Mouse (Mus musculus): ENCODE data around the gene Apoa2.
"Not testable (repeated sequence)": the region's sequence is repeated elsewhere in the genome, so short reads cannot be mapped to it uniquely, and the experiment has no call there.

Gene Apoa2

DNA sequence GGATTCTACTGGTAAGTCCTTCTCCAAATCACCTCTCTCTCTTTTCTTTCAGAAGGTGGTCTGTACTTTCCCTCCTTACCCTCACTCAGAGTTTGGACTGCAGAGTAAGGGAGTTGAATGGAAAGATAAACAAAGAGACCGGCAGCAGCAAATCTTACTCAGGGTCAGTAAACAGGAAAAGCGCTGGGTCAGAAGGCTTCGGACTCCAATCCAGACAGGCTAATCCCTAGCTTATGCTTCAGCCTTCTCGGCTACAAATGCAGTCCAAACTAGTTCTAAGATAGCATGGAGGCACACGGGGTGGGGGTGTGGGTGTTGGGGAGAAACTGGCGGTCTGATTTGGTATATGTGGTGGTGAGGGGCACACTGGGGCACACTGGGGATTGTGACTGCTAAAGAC, 12.6 kb downstream of the Apoa2 start:
- no peak for DNase-seq

DNA sequence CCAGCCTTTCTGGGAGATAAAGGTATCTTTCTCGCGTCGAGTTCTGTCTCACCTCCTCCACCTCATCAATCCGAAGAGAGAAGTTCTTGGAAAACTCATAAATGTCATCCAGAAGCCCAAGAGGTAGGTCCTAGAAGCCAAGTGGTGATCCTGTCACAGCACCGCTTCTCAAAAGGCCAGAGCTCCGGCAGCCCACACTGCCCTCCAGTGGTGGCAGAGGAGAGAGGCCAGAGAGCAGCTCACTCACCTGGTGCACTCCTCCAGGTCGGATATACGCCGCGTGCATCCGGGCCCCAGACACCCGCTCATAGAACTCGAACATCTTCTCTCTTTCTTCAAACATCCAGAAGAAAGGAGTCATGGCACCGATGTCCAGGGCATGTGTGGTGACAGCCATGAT, 13.6 kb downstream of the Apoa2 start:
- DNase-seq, result peak; percentile 72

DNA sequence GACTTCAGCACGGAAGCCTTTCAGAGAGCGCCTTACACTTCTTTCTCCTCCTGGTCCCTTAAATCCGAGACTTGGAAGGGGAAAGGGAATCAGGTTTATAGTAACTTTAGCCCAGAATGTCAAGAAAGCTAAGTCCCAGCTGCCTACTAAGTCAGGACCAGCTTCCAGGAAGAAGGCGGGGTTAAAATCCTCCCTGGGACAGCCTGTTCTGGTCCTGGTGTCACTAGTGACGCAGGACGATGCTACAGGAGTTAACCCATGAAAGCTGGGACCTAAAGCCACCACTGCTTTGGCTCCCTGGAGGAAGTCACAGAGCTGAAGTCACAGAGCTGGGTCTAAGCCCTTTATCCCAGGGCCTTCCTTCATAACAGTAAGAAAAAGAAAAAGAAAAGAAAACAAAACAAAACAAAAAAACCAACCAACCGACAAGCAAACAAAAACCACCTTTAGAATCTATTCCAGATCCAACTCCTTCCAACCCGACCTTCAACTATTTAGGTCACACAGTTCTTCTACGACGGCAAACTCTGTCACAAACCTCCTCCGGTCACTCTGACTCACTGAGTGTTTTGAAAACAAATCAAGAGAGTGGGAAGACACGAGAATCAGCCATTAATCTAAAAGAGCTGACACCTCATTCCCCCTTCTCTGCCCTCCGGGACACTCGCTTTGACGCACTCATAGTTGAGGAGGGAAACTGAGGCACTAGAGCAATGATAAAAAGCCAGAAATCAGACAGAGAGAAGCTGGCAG, 15.3 kb downstream of the Apoa2 start:
- peak; percentile 69 for DNase-seq

DNA sequence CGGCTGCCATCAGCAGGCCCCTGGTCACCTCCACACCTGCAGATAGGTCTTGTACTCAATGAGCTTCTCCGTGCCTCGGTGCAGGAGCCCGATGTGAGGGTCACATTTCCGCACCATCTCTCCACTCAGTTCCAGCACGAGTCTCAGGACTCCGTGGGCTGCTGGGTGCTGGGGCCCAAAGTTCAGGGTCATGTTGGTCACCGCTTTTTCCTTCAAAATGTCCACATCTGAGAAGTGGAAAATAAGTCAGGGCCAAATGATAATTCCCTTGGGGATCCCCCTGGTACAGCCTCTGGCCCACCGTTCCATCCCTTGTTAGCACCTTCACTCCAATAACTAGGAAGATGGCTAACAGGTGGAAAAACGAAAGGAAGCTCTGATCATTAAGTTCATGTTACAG, 16.1 kb downstream of the Apoa2 start:
- DNase-seq, result no peak

DNA sequence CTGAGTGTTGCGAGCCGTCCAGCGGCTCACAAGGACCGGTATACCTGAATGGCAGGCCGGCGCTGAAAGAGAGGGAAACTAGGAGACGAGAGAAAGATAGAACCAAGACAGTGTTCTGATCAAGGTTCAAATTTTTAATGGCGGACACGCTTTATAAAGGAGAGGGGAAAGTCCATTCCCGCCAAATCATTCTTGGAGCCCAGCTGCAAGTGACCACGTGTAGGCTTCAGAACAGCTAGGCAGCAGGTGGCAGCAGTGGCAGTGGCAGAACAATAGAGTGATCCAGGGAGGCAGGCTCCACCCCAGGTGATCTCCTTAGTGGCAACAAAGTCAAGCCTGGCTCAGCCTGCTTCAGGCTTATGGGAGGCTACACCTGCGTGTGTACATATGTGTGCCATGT, 17.1 kb downstream of the Apoa2 start:
- DNase-seq, result not testable (repeated sequence)

DNA sequence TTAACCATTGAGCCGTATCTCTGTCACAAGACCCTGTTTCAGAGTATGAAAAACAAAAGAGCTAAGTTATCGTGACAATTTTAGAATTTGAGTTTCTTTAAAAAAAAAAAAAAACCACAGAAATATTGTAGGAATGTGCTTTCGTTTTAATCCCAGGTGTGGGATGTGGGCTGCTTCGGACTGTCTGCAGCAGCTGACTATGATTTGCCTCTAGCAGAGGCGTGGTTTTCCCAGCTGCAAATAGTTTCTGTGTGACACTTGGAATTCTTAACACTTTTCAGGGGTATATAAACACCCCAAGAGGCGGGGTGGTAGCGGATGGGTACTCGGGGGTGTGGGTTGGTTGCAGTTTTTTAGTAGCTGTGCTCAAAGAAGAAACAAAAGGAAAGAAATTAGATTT, 20.5 kb downstream of the Apoa2 start:
- DNase-seq, result no peak

DNA sequence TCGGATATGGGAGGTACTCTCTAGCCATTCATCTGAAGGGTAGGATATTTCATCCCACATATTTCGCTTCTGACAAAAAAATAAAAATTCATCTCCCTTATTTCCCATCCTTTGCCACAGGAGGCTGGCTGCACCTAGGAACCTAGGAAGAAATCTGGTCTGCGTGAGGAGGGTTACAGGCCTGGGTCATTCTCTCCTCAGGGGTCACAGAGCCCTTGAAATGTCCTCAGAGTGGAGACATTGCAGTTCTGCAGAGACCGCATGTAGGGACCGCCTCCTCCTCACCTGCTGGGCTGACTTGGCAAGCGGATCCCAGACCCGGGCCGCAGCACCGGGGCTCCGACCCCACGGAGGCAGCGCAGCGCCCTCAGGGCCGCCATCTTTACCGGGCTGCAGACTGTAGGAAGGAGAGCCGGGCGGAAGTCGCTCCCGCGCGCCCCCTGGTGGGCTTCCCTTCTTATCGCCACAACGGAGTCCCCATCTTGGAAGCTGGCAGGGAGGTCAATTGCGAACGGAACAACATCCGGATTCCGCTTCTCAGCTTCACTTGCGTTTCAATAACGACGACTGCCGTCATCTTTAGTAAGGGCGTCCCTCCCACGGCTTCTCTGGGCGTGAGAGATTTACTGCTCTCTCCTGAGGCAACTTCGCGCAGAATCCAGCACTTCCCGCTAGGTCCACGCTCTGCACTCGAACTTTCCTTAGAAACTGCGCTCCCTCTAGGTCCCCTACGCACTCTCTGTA, 22.0 kb downstream of the Apoa2 start:
- peak; percentile 98 for DNase-seq

DNA sequence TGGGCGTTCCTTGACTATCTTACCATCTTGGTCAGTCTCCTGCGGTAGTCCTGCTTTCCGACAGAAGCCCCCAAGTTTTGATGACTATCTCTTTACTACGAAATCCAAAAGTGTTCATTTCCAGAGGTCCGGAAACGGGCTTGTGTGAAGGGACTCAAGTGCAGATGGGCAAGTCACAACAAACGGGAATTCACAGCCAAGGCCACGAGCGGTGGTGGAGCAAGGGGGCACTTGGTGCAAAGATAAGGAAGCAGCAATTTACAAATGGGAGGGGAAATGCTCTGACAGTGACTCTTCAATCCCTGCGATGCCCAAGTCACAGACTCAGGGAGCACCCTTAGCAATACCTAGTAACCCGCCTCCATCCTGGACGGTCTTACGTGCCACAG, 22.6 kb downstream of the Apoa2 start:
- DNase-seq, result no peak

DNA sequence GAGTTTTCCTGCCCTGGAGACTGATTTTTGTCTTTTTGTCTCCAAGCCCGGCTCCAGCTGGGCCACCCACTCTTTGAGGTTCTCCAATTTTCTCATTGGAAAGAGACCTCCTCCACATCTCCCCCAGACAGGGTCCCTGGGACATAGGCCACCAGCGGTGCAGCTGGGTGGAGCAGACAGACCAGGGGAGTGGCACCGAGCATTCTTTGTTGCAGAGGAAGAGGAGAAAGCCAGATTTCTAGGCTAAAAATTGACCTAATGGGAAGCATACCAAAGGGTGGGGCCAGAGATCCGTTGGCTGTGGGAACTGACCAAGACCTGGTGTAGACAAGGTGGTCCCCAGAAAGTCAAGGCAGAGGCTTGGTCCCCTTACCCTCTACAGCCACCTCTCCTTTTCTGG, 23.1 kb downstream of the Apoa2 start:
- no peak for DNase-seq

DNA sequence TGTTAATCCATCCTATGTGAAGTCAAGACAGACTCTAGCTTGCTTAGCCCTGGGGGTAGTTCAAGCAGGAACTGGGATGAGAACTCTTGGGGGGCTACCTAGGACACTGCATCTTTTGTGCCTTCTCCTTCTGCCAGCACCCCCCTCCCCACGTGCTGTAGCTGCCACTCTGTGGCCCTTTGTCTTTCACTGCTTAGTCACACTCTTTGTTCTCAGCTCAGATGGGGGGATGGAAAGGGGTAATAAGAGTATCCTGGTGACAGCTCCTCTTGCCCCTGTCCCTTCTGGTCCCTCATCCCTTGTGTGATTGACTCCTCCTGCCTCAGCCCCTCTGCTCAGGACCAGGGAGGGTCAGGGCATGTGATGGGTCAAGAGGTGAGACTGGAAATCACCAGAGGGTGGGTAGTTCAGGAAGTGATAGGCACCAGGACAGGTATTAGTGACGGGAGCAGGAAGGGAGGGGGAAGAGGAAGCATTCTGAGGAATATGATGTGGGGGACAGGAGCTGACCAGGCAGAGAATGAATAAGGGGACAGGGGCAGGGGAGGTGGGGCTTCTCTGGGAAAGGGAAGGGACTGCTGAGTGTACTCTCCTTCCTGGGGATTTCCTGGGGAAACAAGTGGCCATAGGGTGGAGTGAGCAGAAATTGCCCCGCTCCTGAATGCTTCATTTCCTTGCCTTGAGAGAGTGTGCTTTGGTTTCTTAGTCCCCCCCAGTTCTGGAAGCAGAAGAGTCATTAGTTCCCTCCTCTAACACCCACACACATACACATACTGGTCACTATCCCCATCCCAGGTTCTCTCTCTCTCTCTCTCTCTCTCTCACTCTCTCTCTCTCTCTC, 23.8 kb downstream of the Apoa2 start:
- DNase-seq, result no peak

DNA sequence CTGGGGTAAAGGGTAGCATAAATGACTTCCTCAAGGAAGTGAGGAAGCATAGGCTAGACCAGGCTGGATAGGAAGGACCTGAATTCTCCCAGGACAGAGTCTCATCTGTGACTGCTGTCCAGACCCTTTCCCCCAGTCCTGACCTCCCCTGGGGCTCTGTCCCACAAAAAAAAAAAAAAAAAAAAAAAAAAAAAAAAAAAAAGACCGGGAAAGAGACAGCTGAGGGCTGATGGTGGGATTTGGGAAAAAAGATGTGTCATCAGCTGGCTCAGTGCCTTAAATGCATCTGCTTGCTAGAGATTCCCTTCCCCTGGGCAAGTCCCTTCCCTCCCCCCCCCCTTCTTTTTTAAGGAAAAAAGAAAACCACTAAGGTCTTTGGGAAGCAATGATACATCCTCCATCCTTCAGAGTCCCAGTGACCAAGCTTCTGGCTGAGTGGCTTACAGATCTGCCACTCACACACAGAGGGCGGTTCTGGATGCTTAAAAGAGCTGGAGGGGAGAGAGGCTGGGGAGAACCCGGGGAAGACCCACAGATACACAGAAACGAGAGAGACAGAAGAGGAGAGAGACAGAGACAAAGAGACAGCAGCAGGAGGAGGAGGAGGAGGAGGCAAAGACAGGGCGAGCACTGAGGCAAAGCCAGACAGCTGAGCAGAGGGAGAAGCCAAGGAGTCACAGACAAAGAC, 25.2 kb downstream of the Apoa2 start, which contains the start of gene Adamts4:
Gene Adamts4, plus strand, starts transcription at position 509 of the 688 bp plus-strand sequence.
- DNase-seq, result peak; percentile 75

DNA sequence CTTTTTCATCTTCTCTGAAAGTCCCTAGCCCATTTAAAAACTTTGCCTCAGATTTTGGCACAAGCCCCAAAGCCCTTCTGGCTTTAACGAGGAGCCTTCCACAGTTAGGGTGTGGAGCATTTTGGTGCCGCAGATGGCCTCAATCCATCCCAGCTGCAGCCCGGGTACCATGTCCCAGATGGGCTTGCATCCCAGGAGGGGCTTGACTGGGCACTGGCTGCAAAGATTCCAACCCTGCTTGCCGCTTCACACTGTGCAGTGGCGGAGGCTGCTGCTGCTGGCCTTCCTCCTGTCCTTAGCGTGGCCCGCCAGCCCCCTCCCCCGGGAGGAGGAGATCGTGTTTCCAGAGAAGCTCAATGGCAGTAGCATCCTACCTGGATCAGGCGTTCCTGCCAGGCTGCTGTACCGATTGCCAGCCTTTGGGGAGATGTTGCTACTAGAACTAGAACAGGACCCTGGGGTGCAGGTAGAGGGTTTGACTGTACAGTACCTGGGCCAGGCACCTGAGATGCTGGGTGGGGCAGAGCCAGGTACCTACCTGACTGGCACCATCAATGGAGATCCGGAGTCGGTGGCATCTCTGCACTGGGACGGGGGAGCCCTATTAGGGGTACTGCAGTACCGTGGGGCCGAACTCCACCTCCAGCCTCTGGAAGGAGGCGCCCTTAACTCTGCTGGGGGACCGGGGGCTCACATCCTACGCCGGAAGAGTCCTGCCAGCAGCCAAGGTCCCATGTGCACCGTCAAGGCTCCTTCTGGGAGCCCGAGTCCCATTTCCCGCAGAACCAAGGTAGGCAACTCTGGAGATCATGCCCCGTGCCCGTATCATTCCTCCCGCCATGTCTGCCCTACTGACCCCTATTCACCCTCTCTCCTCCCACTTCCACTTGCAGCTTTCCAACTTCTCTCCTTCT, 26.1 kb downstream of the Apoa2 start, which contains the start of gene Ndufs2:
Gene Ndufs2, minus strand, starts transcription at position 709 of the 914 bp plus-strand sequence.
- DNase-seq, result peak; percentile 35

DNA sequence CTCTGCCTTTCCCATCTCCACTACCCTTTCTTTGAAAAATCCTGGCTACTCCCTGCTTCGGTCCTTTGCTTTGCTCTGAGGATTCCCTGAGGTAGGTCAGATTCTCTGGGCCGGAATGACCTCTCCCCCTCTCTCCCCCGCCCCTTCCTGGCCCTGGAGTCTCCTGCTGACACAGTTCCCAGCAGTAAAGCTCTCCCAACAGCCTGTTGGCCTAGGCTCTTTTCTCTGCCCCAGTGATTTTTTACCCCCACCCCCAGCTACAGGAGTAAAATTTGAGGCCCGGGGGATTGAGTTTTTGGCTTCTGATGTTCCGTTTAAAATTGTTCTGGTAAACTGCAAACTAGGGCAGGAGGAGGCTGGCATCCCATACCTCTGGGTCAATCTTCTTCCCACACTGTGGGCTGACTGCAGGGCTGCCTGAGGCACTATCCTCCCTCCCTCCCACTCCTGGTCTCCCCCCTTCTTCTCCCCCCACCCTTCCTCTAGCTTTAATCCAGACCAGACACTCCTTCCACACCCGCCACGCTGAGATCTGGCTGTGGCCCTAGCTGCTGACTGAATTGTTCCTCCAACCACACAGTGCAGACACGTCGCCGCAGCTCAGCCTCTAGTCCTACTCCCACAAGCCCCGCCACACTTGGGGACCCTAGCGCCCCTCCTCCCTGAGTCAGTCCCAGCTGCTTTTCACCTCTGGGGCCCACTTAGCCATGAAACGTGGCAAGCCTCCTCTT, 26.9 kb downstream of the Apoa2 start:
- DNase-seq, result peak; percentile 62

DNA sequence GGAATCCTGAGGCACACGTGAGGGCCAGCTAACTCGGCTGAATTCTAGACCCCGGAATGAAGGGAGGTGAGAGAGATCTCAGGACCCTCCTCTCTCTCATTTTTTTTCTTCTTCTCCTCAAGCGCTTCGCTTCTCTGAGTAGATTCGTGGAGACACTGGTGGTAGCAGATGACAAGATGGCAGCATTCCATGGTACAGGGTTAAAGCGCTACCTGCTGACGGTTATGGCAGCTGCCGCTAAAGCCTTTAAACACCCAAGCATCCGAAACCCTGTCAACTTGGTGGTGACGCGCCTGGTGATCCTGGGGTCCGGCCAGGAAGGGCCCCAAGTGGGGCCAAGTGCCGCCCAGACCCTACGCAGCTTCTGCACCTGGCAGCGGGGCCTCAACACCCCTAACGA, 27.6 kb downstream of the Apoa2 start:
- no peak for DNase-seq

DNA sequence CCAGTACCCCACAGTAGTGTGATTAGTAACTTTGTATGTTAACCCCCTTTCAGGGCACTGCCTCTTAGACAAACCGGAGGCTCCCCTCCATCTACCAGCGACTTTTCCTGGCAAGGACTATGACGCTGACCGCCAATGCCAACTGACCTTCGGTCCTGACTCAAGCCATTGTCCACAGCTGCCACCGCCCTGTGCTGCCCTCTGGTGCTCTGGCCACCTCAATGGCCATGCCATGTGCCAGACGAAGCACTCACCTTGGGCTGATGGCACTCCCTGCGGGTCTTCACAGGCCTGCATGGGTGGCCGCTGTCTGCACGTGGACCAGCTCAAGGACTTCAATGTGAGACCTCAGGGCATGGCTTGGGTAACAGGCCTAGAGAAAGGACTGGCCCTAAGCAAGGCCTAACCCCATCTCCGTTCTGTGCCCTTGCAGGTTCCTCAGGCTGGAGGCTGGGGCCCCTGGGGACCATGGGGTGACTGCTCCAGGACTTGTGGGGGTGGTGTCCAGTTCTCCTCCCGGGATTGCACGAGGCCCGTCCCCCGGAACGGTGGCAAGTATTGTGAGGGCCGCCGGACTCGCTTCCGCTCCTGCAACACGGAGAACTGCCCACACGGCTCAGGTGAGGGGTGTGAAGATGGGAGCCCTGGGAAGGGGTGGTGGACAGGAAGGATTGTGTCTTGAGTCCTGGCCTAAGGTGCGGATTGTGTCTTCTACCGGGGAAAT, 31.4 kb downstream of the Apoa2 start:
- no peak for DNase-seq

DNA sequence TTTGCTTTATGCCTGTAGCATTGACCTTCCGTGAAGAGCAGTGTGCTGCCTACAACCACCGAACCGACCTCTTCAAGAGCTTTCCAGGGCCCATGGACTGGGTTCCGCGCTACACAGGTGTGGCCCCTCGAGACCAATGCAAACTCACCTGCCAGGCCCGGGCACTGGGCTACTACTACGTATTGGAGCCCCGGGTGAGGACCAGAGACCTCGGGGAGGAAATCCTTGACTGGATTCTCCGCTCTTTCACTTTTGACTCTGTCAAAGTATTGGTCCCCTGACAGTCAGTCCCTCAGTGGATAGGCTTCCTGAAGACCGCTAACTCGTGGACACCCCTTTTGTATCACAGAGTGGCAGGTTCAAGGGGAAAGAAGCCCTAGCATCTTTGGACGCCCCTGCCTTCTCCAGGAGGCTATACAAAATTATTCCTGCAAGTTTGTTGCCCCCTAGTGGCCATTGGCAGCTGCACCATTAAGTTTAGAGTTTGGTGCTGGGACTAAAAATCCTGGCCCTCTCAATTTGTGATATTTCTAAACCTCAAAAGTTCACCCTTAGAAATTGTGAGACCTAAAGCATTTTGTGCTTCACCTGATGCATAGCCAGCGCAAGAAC, 32.2 kb downstream of the Apoa2 start:
- peak; percentile 84 for DNase-seq

DNA sequence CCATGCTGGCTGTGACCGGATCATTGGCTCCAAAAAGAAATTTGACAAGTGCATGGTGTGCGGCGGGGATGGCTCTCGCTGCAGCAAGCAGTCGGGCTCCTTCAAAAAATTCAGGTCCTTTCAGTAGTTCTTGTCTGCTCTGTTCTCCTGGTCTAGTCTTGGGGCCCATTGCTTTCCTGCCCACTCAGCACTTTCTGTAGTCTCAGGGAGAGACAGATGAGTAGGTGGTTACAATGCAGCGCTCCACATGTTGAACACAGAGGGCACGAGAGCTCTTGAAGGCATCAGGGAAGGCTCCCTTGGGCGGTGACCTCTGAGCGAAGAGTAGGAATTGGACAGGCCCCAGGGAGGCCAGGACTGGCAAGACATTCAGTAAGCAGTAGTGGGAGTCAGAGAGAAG, 32.9 kb downstream of the Apoa2 start:
- DNase-seq, result no peak

DNA sequence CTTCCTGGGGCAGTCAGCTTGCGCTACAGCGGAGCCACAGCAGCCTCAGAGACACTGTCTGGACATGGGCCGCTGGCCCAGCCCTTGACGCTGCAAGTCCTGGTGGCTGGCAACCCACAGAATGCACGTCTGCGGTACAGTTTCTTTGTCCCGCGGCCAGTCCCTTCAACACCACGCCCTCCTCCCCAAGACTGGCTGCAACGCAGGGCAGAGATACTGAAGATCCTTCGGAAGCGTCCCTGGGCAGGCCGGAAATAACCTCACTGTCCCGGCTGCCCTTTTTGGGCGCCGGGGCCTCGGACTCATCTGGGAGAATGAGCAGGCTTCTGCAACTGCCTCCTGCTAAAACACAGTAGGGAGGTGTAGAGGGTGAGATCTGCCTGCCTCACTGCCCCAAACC, 34.1 kb downstream of the Apoa2 start:
- no peak for DNase-seq

DNA sequence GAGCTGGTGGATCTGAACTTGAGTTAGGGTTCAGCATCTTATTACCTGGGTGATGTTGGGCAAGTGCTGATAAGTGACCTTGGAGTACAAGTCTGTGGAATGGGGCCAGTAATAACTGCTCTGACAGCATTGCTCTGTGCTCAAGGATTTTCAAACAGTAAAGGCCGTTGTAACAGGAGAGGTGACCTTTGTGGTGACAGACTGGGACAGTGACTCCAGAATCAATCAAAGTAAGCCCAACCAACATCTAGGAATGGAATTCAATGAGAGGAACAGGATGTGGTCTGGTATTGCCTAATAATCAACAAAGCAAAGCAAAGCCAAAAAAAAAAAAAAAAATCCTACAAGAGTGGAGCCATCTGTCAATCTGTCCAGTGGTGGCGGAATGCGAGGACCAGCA, 35.5 kb downstream of the Apoa2 start:
- peak; percentile 46 for DNase-seq

All from lung, postnatal 10 days (tissue).